Mouse (Mus musculus) splenic B cell, adult 2 months (primary cell): Measurements from ENCODE around the gene Olfr393.

Experiments
- DNase-seq: peaks from one replicate; pipeline ENCODE4 v3.0.0-alpha.2; 2011; ENCODE audit warnings: low read depth, low spot score
- H3K27me3 ChIP-seq: 2 replicates; pipeline ENCODE4 v1.6.1; 2012; ENCODE audit warnings: mild to moderate bottlenecking, low read length, moderate library complexity, mixed read lengths; ENCODE audit not compliant: control insufficient read depth, poor library complexity, insufficient read depth, severe bottlenecking
- H3K36me3 ChIP-seq: 2 replicates; pipeline ENCODE4 v1.6.1; 2012; ENCODE audit warnings: mild to moderate bottlenecking, low read length, moderate library complexity, mixed read lengths; ENCODE audit not compliant: control insufficient read depth, poor library complexity, insufficient read depth, severe bottlenecking

Olfr393 gene

DNA sequence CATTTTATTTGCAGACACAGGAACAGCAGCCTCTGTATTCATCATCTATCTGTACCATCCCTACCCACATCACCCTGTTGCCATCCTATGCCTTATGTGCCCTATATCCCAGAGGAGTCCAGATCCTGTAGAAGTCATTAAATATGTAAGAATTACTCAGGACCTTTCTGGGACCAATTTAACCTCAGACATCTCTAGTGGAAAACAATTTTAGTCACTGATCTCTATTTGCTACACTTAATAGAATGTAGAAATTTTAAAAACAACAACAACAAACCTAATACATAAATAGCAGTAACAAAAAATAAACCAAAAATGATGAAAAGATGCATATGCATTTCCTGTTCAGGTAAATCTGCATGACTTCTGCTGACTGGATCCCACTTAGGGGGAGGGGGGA is at the start of gene Olfr393:
TSS of gene Olfr393 (minus strand) at position 101 of the 400 bp plus-strand sequence.
- no peak for DNase-seq
- Histone ChIP-seq H3K36me3 (no peaks in the 10 kb centered on the region), H3K27me3 (no peaks in the 10 kb centered on the region)

DNA sequence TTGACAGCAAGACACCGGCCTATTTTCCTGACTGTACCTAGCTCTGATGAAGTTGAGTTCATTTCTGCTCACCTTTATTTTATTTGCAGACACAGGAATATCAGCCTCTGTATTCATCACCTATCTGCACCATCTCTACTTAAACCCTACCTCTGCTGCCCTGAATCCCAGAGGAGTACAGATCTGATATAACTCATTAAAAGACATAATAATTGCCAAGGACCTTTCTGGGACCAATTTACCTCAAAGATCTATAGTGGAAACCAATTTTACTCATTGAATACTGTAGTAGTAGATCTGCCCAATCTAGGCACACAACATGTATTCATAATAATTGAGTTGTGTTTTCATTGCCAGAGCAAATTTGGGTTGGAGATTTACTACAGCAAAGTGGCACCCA is 39.4 kb upstream of the Olfr393 start, which contains the start of gene Olfr394:
TSS of gene Olfr394 (minus strand) at position 101 of the 400 bp plus-strand sequence.
- DNase-seq = no peak
- H3K27me3 ChIP-seq = no peaks in the 10 kb centered on the region
- no peaks in the 10 kb centered on the region for H3K36me3 ChIP-seq

DNA sequence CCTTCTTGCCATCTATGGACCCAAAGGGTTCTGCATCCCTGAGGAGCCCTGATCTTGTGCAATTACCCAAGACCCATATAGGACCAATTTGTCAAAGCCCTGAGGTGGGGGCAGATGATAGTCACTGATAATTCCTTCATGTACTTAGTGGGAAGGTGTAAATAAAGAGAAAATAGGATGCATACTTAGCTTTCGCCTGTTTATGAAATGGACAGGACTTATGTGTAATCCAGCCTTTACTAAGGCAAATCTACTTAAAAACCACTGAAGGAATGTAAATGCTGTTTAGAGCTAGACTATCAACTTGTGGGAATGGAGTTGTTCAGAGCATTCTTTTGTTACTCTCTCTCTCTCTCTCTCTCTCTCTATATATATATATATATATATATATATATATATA is 34.3 kb downstream of the Olfr393 start, which contains the start of gene Olfr392:
TSS of gene Olfr392 (minus strand) at position 101 of the 400 bp plus-strand sequence.
- Histone ChIP-seq H3K36me3 (no peaks in the 10 kb centered on the region), H3K27me3 (no peaks in the 10 kb centered on the region)
- no peak for DNase-seq

DNA sequence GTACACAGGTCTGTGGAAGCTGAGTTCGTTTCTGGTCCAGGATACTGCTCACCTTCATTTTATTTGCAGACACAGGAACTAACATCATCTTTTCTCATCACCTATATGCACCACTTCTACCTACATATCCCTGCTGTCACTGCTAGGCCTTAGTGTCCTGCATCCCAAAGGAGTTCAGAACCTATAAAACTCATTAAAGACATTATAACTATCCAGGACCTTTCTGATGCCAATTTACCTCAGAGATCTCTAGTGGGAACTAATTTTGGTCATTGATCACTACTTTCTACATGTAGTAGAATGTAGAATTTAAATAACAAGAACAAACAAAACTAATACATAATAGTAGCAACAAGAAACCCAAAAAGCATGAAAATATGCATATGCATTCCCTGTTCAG is 48.3 kb downstream of the Olfr393 start, which contains the start of gene Olfr391-ps:
TSS of gene Olfr391-ps (minus strand) at position 101 of the 400 bp plus-strand sequence.
- no peak for DNase-seq
- H3K36me3 ChIP-seq = no peaks in the 10 kb centered on the region
- no peaks in the 10 kb centered on the region for H3K27me3 ChIP-seq
